Mouse (Mus musculus) myocyte (in vitro differentiated cells): ENCODE data around the gene Syn3.

Experiments
- CEBPB ChIP-seq: IDR thresholded peaks from 2 replicates; pipeline ENCODE4 v1.6.1; 2011; ENCODE audit warnings: mild to moderate bottlenecking, moderate library complexity; ENCODE audit not compliant: poor library complexity, insufficient read depth, severe bottlenecking
- E2F4 ChIP-seq: IDR thresholded peaks from one replicate; pipeline ENCODE4 v1.6.1; 2011; ENCODE audit warnings: mild to moderate bottlenecking, control low read depth, moderate library complexity; ENCODE audit not compliant: insufficient read depth
- MAX ChIP-seq: IDR thresholded peaks from one replicate; pipeline ENCODE4 v1.6.1; 2011; ENCODE audit warnings: low read depth, mild to moderate bottlenecking, control low read depth
- MYOD1 ChIP-seq, 3 experiments: IDR thresholded peaks; one replicate each; pipeline ENCODE4 v1.6.1; 2011; ENCODE audit warnings: control low read depth in 2 of 3, low read depth in 2 of 3, mild to moderate bottlenecking in 2 of 3, moderate library complexity in 1 of 3; ENCODE audit not compliant: insufficient read length in 2 of 3, control insufficient read depth in 1 of 3
- MYOG ChIP-seq, 3 experiments: IDR thresholded peaks; one replicate each; pipeline ENCODE4 v1.6.1; 2011; ENCODE audit warnings: control low read depth in 2 of 3, low read depth in 2 of 3, mild to moderate bottlenecking in 2 of 3; ENCODE audit not compliant: insufficient read length in 2 of 3, control insufficient read depth in 1 of 3, insufficient read depth in 1 of 3
- POLR2A ChIP-seq: IDR thresholded peaks from one replicate; pipeline ENCODE4 v1.6.1; 2011; ENCODE audit warnings: low read depth, mild to moderate bottlenecking, control low read depth, moderate library complexity; ENCODE audit not compliant: insufficient read length
- POLR2AphosphoS2 ChIP-seq: IDR thresholded peaks from one replicate; pipeline ENCODE4 v1.6.1; 2011; ENCODE audit warnings: low read depth, control low read depth; ENCODE audit not compliant: insufficient read length
- REST ChIP-seq: IDR thresholded peaks from one replicate; pipeline ENCODE4 v1.6.1; 2011; ENCODE audit warnings: mild to moderate bottlenecking, control low read depth, moderate library complexity; ENCODE audit not compliant: insufficient read depth, insufficient read length
- SRF ChIP-seq: IDR thresholded peaks from one replicate; pipeline ENCODE4 v1.6.1; 2011; ENCODE audit warnings: low read depth; ENCODE audit not compliant: control insufficient read depth, insufficient read length
- TCF12 ChIP-seq: IDR thresholded peaks from one replicate; pipeline ENCODE4 v1.6.1; 2011; ENCODE audit warnings: mild to moderate bottlenecking, control low read depth; ENCODE audit not compliant: poor library complexity, insufficient read depth, severe bottlenecking
- TCF3 ChIP-seq: IDR thresholded peaks from one replicate; pipeline ENCODE4 v1.6.1; 2011; ENCODE audit warnings: low read depth, control low read depth; ENCODE audit not compliant: insufficient read length
- USF1 ChIP-seq: IDR thresholded peaks from one replicate; pipeline ENCODE4 v1.6.1; 2011; ENCODE audit warnings: low read depth, mild to moderate bottlenecking, control low read depth, moderate library complexity

GRCm38 (mm10) chr10:86480711-86481110 lies 18.0 kb downstream of the Syn3 start:
- TF ChIP-seq POLR2A (no peak), TCF12 (no peak), MAX (no peak), USF1 (no peak), POLR2AphosphoS2 (no peak), SRF (no peak), E2F4 (no peak), MYOG (IDR thresholded peaks at IDR 0.05; ENCODE audit: control insufficient read depth in 1 of 3, insufficient read depth in 1 of 3, insufficient read length in 2 of 3, low read depth in 2 of 3) (no peak), REST (no peak), CEBPB (no peak), MYOD1 (IDR thresholded peaks at IDR 0.05; ENCODE audit: control insufficient read depth in 1 of 3, insufficient read length in 2 of 3, low read depth in 2 of 3) (no peak), TCF3 (no peak)
